Mouse (Mus musculus) embryo, embryonic 11 days (tissue): Measurements from ENCODE around the gene Ptpn13.
A peak's percentile ranks its signal among the peaks of the same experiment; 100 is the strongest.

Source experiments
- DNase-seq: peaks from one replicate; pipeline ENCODE4 v3.0.0-alpha.2; 2015

Ptpn13 gene

DNA sequence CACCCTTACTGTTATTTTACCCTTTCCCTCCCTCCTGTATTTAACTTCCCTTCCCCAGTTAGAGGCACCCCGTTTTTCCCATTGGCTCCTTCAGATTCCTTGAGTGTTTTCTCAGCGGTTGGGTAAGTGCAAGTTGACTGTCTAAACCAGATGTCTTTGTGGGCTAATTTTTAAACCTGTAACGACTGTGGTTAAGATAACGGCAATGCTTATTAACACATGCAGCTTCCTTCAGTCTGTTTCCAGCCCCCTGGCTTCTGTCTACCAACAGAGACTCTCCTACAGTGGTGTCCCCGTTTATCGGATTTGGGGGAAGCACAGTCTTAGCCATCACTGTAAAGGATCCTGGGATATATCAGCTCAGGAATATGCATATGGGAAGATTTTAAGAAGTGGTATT is 35.9 kb downstream of the Ptpn13 start:
- DNase-seq = no peak

DNA sequence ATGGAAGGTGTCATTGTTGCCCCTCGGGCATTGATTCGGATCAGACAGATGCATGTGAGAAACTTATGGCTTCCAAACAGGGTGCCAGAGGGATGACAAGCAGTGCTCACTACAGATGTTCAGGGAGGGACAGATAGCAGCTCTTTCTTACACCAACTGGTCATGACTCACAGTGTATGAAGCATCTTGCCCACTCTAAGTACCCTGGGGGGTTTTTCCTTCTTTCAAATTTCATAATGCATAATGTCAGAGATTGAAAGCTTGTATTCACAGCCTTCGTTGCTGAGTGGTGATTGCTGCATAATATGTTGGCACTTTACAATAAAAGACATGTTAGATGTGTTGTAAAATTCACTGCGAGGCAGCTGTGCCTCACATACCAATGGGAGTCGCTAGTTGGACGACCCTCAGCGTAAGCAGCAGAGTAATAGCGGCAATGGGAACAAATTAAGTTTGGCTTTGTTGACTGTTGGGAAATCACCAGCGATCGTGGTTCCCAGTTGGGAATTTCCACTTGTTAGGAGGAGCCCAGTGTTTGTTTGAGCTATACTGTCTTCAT is 38.7 kb downstream of the Ptpn13 start:
- no peak for DNase-seq

DNA sequence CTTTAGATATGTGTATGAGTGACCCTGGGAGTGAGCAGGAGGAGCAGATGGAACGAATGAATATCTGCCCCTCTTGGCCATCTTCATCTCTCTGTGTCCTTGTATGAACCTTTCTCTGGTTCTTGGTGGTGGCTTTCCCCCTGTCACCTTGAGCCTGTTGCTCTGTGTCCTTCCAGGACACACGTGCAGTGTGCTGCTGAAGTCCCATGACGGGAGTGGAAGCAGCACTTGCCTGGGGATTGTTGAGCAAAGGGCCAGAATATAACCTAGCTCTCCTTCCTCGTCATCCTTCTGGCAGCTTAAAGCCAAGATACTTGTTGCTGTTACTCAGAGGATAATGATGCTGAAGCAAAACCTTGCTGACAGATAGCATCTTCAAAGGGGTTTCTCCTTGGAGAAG is 39.3 kb downstream of the Ptpn13 start:
- no peak for DNase-seq

DNA sequence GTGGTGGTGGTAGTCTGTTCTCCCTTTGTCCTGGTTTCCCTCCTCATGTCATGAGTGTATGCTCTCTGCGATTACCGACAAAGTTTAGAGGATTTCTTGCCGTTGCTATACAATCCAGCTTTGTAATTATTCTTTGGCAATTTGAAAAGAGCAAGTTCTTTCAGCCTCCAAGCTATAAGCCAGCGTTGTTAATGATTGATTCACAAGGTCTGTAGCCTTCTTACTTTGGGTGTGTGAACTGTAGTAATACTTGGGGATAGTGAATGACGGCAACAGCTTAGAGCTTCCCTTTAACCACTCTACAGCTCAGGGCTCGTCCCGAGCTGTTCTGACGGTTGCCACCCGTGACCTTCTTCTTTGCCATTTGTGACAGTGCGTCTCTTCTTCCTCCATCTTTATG is 39.8 kb downstream of the Ptpn13 start:
- DNase-seq = no peak

DNA sequence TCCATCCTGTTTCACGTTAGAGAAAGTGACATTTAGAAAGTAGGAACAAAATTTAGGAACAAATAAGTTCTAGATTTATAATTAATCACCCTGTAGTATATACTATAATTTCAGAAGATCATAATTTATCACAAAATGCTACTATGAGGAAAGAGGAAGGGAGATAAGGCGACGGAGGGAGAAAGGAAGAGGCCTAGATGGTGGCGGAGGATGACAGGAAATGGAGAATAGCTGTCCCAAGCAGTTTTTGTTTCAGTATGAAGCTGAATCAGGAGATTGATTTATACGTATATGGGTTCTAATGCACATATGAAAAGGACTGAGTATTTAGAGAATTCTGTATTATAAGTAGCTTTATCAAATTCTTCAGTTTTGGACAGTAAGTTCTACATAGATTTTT is 47.7 kb downstream of the Ptpn13 start:
- no peak for DNase-seq

DNA sequence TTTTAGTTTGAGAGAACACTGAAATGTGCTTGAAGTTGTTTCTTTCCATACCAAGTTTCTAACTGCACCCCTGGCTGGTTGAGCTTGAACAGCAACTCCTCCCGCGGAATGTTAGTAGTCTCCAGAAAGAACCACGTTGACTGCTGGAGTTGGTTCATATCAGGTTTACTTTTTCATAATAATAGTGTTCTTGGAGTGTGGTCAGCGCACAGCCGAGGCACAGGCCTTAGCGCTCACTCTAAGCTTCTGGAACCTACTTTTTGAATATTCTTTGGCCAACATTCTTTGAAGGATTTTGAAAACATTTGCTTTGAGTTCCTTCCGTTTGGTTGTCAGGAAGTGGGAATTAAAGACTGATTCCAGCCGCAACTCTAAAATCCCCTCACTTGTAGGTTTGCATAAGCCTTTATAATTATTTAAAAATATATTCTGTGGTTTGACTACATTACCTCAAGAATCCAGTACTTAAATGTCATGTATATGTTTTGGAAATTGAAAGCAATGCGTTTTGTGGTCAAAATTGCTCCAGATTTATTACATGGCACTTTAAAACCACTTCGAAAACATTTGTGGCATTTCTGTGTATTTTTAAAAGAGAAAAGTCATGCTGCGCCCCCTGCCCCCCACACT is 48.6 kb downstream of the Ptpn13 start:
- no peak for DNase-seq

DNA sequence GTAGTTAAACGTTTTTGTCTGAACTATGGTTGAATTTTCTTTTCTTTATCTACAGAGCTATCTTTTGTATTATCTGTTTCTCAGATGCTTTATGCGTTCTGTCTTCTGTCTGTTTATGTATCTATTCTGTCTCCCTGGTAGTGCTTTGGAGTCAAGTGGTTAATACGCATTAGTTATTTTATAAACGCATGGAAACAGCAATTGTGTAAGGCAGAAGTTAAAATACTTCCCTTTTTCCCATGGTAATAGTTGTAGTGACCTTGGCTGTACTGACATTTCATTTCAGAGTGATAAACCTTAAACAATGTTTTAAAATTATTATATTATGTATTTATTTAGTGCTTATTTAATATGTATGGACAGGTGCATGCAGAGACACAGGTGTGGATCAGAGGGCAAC is 49.3 kb downstream of the Ptpn13 start:
- no peak for DNase-seq

DNA sequence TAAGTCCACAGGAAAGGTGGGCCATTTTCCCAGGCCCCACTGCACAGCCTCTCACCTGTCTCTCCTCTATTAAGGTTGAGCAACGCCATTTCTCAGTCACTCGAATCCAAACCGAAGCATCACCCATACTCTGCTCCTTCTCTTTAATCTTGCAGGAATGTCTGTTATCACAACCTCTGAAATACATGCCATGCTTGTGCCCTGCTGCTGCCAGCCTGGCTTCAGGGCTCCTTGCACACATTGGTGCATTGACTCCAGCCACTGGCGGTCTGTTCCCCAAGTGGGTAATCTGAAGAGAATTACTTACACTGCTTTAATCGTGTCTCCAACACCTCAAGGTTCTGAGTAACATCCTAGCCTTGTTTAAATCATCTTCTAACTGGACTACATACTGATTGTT is 50.5 kb downstream of the Ptpn13 start:
- no peak for DNase-seq

DNA sequence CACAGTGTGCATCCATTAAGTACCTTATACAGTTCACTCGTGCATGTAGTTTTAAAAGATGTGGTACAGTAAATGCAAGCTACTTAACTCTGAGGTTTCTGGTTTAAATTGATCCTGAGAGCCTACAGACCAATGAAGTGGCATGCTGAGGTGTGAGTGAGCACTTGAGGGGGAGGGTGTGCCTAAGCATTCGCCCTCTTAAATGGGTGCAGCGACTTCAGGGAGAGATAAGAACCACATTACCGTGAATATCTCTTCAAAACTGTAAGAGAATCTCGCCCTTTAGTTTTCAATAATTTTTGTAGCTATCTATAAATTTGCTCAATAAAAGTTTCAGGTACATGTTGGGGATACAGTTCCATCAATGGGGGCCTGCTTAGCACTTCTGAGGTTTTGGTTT is 54.5 kb downstream of the Ptpn13 start:
- no peak for DNase-seq

DNA sequence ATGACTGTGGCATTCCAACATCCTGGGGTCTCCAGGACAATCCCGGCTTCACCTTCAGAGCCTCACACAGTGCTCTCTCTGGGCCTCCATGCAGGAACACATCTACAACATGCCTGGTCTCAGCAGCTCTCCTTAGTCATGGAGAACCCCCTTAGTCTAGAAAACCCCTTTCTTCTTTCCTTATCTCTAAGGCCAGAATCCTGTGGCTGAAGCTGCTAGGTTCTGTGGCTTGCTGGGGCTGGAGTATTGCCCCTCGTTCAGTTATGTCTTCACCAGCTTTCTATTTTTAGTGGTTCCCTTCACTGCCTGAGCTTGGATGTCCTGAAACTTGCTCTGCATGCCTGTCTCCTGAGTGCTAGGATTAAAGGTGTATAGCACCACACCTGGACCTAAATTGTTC is 56.2 kb downstream of the Ptpn13 start:
- no peak for DNase-seq

DNA sequence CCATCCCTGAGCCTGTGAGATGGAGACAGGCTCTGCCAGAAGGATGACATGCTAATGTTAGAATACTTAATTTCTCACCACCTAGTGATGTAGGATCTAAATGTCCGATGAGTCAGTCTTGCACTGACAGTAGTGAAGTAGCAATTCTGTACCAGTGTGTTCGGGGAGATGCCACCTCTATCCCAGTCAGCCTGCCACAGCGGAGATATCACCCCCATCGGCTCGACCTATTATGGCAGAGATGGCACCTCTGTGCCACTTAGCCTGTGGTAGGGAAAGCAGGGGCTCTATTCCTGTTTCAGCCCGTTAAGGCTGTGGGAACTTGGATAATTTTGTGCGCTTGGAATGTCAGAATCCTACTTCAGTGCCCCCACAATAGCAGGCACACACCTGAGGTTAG is 62.0 kb downstream of the Ptpn13 start:
- no peak for DNase-seq

DNA sequence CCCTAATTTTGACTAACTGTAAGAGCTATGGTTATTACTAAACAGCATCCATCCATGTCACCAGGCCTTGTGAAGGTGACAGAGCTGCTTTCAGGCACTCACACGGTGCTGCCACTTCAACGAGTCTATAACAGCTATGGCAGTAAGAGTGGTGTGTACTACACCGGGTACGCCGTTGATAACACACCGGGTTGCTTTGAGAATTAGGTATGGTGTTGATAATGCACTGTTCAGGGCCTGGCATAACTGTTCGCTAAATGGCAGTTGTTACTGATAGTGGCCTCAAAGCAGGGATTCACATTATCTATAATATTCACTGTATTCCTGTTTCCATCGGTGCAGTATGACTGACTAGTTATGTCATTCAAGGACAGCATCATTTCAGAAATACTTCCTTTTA is 66.0 kb downstream of the Ptpn13 start:
- no peak for DNase-seq

DNA sequence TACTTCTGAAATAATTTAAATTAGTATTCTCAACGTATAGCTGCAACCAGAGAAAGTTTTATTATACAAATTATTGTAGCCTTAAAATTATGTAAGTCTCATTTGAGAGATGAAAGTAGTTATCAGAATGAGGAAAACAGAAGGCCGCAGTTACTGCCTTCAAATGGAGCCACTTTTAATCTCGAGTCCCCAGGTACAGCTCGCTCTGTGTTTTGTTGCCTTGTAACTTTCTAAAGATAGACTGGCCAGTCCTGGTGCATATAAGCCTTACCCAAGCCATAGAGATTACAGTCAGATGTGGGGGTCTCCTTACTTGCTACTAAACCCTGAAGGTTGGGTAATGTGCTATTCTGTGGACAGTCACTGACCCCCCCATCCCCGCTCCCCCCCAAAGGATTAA is 66.8 kb downstream of the Ptpn13 start:
- DNase-seq = no peak

DNA sequence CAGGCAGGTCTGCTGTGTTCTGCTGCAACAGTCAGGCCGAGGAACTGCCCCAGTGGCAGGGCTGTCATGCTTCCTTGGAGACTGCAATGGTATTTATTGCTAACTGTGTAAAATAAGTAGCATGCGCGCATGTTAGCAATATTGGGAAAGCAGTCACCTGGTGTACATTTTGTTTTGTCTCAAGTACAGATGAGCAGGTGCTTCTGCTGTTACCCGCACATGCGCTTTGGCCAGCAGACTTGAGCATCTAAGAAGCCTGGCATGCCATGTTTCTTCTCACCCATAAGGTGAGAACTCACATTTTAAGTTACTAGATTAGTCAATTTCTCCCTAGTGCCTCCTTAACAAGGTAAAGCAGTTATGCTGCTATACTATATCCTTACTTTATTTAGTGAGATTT is 72.1 kb downstream of the Ptpn13 start:
- DNase-seq = no peak

DNA sequence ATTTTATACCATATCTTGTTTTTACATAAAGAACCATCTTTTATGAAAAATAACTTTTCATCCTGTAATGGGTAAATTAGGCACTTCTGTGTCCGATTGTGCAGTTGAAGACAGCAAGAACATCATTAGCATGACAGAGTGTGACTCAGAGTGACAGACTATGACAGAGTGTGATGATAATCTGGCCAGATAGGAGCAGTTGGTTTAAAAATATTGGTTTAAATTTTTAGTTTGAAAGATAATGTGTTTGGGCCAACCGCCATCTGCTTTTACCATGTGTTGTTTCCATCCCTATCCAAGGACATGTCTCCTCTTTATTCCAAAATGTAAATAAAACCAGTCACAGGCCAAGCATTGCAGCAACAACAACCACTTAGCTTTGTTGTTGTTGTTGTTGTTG is 72.5 kb downstream of the Ptpn13 start:
- DNase-seq = no peak

DNA sequence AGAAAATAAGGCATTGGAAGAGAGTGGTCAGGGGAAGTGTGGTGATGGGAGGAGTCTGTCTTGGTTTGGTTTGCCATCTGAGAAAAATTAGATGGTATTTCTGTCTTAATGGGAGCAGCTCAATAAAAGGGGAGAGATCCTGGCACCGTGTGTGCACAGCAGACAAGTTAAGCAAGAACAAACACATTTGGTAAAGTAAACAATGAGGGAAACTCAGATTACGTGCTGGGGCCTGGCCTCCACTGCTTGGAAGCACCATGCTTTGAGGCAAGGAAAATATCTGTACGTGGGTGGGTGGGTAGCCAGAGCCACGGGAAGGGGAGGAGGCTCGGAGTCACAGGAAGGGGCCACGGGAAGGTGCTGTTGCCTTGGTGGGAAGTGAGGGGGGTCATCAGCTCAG is 74.3 kb downstream of the Ptpn13 start:
- no peak for DNase-seq

DNA sequence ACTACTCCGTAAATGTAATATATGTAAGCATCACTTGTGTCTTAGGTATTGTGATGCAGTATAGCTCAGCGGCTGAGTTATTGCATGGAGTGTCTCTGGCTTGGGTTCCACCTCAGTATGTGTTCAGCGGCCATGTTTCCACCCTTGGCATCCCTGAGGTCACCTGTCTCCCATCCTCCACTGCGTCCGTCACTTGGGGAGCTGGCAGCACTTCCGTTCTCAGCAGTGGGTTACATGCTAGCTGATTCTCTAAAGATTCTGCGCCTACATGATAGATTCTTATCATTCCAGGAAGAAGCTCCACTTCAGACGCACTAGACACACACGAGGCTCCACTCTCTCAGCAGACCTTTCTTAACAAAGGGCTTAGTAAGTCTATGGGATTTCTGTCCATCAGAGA is 76.1 kb downstream of the Ptpn13 start:
- DNase-seq = no peak

DNA sequence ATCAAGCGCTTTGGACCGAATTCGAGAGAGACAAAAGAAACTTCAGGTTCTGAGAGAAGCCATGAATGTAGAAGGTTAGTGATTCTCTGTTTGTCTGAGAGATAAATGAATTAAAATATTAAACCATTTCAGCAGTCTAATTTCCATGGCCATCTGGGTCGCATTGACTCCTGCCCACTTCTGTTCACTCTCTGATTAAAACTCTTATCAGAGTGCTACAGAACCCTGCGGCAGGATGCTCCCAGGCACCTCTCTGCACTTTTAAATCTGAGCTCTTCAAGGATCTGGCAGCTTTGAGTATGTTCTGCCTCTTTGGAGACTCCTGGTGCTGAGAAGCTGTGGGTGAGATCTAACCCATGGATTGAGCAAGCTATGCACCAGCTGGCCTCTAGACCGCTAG is 76.8 kb downstream of the Ptpn13 start:
- no peak for DNase-seq

DNA sequence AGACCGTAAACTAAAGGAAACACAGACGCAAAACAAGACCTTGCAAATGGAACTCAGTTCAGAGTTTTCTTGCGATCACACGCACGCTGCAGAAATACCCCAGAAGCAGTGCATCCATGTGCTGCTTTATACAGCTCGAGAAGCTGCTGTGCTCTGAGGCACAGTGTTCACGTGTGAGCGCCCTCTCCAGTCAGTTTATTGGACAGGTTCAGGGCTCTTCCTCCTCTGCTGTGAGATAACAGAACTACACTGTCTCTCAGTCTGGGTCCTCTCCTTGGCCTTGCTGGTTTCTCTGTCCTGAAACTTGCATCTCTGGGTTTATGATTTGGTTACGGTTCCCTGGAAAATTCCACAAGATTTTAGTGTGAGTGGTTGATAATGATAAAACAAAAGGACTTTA is 88.2 kb downstream of the Ptpn13 start:
- DNase-seq = no peak

DNA sequence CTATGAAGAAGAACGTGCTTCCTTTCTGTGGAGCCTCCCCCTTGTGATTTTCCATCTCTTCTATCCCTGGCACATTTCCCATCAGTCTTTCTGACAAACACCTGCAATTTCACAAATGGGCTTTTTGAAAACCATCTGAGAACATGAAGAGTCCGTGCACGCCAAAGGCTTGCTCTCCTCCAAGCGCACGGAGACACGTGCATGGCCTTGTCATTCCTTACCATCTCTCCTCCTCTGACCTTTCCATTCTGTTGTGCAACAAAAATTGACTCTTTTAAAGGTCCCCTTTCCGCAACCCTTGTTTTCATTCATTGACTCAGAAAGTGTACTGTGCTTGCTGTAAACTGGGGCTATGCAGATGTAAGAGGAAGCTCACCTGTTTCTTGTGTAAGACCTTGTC is 89.4 kb downstream of the Ptpn13 start:
- no peak for DNase-seq

DNA sequence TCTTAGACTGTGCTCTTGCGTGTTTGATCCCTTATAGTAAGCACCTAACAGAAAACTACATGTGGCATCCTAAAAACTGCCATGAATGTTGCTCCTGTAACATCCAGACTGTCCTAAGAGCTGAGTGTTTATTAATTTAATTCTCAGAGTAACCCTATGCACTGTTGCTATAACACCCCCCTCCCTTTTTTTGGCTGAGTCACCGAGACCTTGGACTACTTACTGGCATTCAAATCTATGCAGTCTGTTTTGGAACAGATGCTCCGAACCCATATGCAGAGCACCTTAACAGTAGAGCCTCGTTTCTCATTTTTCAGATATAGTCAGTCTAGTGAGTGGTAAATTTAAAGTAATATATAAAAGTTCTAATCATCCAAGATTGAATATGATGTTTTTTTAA is 90.9 kb downstream of the Ptpn13 start:
- no peak for DNase-seq

DNA sequence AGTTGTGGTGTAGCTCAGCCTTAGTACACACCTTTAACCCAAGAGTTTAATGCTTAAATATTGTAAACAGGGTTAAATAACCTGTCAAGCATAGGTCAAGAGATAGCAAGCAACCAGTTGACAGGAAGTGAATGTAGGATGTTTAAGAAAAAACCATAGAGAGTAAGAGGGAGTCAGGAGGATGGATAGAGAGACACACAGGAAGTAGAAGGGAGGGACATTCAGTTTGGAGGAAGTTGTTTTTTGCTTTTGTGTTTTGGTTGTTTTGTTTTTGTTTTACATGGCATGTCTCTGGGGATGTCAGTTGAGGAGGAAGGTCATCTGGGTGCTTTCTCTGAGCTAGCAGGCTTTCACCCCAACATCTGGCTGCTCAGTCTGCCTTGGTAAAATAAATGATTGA is 91.6 kb downstream of the Ptpn13 start:
- no peak for DNase-seq

DNA sequence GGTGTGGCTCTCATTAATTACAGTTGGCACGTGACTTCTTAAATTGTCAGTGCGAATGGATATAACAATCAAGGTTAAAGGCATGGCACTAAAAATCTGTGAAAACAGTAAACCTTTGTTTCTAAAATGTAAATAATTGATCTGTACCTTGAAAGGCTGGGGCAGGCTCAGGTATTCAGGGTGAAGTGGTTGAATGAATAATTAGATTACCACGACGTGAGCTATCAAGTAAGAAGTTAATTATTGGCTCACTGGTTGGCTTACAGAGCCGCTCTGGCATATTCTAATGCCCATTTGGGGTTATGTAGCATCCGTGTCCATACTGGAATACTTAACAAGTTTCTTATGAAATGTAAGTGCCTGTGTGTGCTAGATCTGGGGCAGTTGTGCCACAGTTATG is 92.6 kb downstream of the Ptpn13 start:
- no peak for DNase-seq

DNA sequence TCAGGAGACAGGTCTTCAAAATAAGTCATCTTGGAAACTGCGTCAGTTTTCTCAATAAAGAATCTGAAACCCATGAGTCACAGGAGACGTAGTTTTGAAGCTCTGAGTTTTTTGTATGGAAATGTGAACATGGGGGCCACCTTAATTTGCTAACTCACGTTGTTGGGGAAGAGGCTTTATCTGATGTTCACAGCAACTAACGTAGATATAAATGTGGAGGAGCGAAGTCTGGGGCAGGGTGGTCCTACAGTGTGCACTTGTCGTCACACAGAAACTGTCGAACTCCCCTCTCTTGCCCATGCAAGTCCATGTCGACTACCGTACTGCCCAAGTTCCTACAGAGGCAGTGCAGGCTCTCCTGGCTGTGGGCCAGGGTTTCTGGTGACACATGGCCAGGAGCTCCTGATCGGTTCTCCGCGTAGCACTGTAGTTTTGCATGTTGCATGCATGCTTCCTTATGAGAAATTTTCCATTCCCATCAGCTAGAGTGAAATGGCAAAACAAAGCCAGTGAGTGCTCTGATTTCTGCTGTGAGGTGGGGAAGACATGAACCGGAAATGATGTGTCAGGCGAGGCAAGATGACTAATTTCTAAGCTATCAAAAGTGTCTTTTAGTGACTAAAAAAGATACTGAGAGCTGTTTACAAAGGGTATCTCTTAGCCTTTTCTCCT is 93.9 kb downstream of the Ptpn13 start:
- DNase-seq = no peak

DNA sequence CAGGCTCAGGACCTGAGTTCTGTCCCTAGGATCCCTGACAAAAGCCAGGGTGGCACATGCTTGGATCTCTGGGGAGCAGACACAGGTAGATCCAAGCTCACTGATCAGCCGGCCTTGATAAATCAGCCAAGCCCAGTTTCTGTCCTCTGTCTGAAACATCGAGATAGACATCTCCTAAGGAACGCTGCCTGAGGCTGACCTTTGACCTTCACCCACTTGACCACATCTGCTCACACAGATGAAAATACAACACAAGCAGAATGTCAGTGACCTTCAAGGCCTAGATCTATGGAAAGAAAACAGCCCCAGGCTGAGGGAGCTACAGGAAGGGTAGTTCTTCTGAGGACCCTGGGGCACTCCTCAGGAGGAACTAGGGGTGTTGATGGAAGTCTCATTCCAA is 97.4 kb downstream of the Ptpn13 start:
- DNase-seq = peak; percentile 24
